Mouse (Mus musculus) right cerebral cortex, adult 2 months (tissue): ENCODE data around the gene Pde6c.
A peak's percentile ranks its signal among the peaks of the same experiment; 100 is the strongest.

ENCODE experiments used
- DNase-seq, 2 experiments: peaks; one replicate each; pipeline ENCODE4 v3.0.0; 2021 to 2022; ENCODE audit warnings: low spot score in 2 of 2

Gene Pde6c

DNA sequence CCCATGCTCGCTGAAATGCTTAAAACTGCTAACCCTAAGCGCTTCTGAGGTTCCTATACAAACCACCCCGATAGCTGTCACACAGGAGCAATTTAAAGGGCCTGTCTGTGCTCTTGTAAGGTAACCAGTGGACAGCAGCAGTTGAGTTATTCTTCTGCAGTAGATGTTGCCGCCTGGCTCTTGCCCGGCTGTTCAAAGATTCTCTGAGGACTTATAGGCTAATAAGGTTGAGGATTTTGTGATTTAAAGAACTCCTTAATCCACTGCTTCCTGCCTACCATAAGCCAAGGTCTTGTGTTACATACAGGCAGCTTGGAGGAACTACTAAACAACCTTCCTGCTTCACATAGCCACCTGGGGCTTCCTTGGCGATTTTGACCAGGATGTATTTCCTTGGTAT lies at the start of gene Pde6c:
Gene Pde6c, plus strand, starts transcription at position 301 of the 400 bp plus-strand sequence.
- no peak for DNase-seq

DNA sequence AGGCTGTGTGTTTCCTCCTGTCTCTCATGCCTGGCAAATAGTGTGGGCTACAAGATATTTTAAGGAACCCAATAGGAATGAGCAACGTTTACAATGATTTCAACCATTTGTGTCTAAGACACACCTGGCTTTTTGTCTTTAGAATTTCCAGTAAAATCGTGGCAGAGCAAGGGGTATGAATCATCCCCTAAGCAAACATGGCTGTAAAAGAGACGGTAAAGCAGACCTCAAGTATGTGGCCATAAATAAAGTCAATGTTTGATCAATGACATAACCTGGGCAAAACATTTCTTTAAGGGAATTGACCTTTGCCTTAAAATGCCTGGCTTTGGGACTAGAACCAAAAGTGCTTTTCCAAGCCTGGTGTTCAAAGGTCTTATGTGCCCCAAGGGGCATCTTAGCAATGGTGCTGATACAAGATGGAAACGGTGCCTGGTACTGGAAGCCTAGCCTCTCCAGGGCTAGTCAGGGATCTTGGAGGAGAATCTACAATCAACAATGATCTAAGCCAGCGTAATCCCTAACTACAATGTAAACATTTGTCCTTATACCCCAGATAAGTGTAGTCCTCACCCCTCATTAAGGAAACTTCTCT lies 49.6 kb upstream of the Pde6c start:
- no peak for DNase-seq

DNA sequence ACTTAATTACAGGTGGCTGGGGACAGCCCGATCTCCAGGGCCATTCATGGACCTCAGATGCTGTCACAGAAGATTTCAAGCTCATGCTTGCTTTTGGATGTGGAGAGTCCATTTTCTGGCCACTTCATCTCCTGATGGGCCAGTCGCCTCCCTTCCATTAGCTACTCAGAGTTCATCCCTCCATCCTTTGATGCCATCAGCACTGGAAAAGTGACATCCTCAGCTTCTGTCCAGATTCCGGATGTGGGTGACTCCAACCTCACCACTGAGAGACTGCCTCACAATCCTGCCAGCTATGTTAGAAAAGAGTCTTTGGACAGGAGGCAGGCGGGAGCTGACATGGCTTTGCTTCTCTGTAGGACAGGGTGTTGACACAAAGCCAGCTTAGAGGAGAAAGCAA lies 46.7 kb upstream of the Pde6c start:
- no peak for DNase-seq

- peak; percentile 5 to 10 for DNase-seq
Measured at GRCm38 (mm10) chr19:38086948-38087551, 45.5 kb upstream of the Pde6c start.

DNA sequence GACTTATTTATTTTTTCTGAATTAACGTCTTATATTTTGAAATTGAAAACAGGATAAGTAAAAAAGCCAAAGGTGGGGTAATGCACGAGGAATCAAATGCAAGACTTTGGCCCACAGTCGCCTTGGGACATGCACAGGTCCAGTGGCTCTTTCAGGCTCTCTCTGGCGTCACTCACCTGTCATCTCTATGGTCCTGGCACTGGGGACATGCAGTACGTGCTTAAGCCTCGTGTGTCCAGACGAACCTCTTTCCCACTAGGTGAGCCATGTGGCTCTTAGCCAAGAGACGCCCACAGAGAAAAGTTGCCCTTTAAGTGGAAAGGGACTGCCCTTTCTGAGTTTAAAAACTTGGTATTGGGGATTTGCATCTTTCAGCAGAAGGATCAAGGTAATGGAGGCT lies 43.2 kb upstream of the Pde6c start:
- no peak for DNase-seq

GRCm38 (mm10) chr19:38091512-38091985 lies 41.0 kb upstream of the Pde6c start:
- no peak for DNase-seq

GRCm38 (mm10) chr19:38096231-38096630 lies 36.4 kb upstream of the Pde6c start:
- no peak for DNase-seq

- peak in 1 of 2 experiments; percentile 2 for DNase-seq
Measured at GRCm38 (mm10) chr19:38096858-38097758, 35.5 kb upstream of the Pde6c start, which contains the start of gene Ffar4. Gene Ffar4, plus strand, starts transcription at chr19:38097071.

GRCm38 (mm10) chr19:38107871-38108270 lies 24.7 kb upstream of the Pde6c start:
- no peak for DNase-seq

- no peak for DNase-seq
Measured at GRCm38 (mm10) chr19:38109506-38110242, 22.9 kb upstream of the Pde6c start.

- no peak for DNase-seq
Measured at GRCm38 (mm10) chr19:38111056-38111455, 21.5 kb upstream of the Pde6c start.

DNA sequence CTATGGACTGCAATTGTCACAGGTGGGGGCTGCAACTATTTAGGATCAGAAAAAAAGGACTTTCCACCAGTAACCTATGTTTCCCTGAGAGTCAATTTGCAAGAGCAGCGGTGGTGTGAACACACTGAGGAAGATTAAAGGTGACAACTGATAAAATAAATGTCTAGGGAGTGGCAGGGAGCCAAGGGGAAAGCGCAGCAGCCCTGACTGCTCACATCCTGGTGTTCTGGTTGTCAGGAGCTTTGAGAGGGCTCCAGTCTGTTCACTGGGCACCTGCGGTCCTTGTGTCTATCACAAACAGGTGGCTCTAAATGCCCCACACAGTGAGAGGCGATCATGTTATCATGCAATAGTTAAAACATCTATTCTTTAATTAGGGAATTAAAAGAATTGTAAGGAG lies 20.0 kb upstream of the Pde6c start:
- DNase-seq: no peak

GRCm38 (mm10) chr19:38114834-38115491 lies 17.6 kb upstream of the Pde6c start:
- no peak for DNase-seq

- no peak for DNase-seq
Measured at GRCm38 (mm10) chr19:38120123-38120760, 12.3 kb upstream of the Pde6c start.

DNA sequence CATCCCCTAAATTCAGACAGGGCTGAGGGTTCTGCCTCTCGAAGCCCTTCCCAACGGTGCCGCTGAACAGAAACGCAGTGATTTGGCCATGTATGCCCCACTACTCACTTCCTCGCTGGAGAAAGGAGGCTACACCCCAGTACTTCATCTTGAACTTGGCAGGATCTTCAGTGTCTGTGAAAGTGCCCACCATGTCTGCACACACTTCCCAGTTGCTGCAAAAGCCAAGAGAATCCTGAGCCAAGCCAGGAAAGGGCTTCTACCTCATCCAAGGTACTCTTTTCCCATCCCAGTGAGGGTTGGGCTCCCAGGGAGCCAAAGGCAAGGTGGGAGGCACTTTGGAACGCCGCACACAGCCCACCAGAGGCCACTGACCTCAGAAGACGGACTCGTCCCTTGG lies 8.7 kb upstream of the Pde6c start:
- no peak for DNase-seq

DNA sequence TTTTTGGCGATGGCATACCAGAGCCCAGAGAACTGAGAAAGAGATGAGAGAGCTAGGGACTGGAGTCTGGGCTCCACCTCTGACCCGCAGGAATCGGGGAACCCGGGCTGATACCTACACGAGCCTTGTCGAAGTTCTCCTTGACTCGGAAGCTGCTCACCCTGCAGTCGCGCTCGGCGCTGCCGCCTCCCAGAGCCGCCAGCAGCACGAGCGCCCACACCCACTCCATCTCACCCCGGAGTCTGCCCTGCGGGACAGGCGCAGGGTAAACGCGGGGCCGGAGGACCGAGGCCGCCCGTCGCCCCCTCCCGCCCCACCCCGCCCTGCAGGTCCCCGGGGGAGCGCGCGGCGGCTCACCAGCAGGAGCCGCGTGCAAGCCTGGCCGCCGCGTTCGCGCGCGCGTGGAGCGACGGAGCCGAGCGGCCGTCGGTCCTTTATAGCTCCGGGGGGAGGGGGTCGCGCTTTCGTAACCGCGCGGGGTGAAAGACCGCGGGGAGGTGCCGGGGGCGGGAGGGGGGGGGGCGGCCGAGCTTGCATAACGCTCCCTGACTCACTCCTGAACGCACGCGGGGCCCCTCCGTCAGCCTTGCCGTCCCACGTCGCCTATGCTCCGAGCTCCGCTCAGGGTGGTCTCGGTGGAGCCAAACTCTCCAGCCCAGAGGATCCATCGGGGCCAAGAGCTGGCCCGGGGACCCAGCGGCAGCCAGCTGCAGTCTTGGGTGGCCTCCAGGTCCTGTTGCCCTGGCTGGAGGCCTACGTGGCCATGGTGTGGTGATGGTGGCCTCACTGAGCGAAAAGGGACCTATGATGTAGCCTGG lies 8.0 kb upstream of the Pde6c start:
- DNase-seq: peak; percentile 7 to 13

GRCm38 (mm10) chr19:38125219-38125610 lies 7.4 kb upstream of the Pde6c start, which contains the start of gene Rbp4:
Gene Rbp4, minus strand, starts transcription at chr19:38125281.
- DNase-seq: no peak

DNA sequence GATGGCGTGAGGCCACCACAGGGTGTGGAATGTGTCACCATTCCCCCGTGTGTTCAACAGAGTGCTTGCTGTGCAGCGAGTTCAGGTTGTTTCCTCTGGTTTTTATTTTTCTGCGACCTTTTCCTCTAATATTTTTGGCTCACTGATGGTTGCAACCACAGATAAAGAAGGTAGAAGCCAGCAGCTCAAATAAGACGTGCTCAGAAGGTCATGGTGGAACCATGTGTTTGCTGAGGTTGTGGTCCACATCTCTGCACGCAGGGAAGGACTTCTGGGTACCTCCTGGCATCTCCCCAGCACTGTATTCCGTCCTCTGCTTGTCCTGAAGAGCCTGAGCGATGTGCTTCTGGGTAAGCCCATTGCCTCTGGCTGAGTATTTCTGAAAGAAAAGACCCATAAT lies 5.9 kb upstream of the Pde6c start:
- DNase-seq: no peak

DNA sequence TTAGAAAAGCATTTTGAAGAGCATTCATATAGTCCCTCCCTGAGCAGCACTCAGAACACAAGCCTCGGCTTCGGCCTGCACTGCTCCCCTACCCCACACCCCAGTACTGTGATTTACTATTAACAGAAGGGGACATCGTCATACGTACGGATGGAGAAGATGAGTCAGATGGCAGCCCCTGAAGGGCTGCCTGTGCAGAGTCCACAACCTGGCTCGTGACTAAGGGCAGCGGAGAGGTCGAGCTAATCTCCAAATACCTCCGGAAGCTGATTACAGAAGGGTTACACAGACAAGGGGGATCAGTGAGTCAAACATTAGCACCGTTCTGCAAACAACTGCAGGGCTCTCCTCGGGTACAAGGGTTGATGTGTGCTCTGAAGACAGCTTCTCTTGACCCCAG lies 1.4 kb downstream of the Pde6c start:
- no peak for DNase-seq

GRCm38 (mm10) chr19:38134806-38135205 lies 2.2 kb downstream of the Pde6c start:
- no peak for DNase-seq
